Mouse (Mus musculus) spleen, adult 2 months (tissue): ENCODE results near the gene Atp10a. TPM values are rescaled to one million over a fixed set of nuclear protein-coding genes. Genes with fewer than 3 reads are reported as not detected.

Source experiments
- DNase-seq, 2 experiments: peaks; one replicate each; pipeline versions ENCODE4 v3.0.0 to v3.0.0-alpha.2; 2012 to 2021; ENCODE audit warnings: low spot score in 2 of 2, low read depth in 1 of 2
- H3K27ac ChIP-seq: fragments of 200-500 bp; 2 replicates; pipeline ENCODE4 v1.5.1; 2012; ENCODE audit warnings: low read length, inconsistent platforms; ENCODE audit not compliant: insufficient read depth
- H3K27me3 ChIP-seq: fragments of 200-500 bp; 2 replicates; pipeline ENCODE4 v1.6.1; 2012; ENCODE audit warnings: mild to moderate bottlenecking, moderate library complexity, low read length, inconsistent platforms; ENCODE audit not compliant: control insufficient read depth, insufficient read depth
- H3K36me3 ChIP-seq: fragments of 200-500 bp; 2 replicates; pipeline ENCODE4 v1.6.1; 2012; ENCODE audit warnings: mild to moderate bottlenecking, low read length, inconsistent platforms; ENCODE audit not compliant: control insufficient read depth, insufficient read depth
- H3K4me1 ChIP-seq: fragments of 200-500 bp; 2 replicates; pipeline ENCODE4 v1.6.1; 2011; ENCODE audit warnings: inconsistent platforms; ENCODE audit not compliant: control insufficient read depth, insufficient read depth, insufficient read length
- H3K4me3 ChIP-seq: fragments of 200-500 bp; 2 replicates; pipeline ENCODE4 v1.5.1; 2011; ENCODE audit warnings: mild to moderate bottlenecking, inconsistent platforms; ENCODE audit not compliant: insufficient read depth, insufficient read length; ENCODE audit errors: extremely low read depth
- CTCF ChIP-seq: fragments of 200-500 bp; IDR thresholded peaks from 2 replicates; pipeline ENCODE4 v1.5.1; 2011; ENCODE audit warnings: mild to moderate bottlenecking, inconsistent platforms; ENCODE audit not compliant: insufficient read depth, insufficient read length, insufficient replicate concordance; ENCODE audit errors: extremely low read depth
- POLR2A ChIP-seq: fragments of 200-500 bp; IDR thresholded peaks from 2 replicates; pipeline ENCODE4 v1.6.1; 2011; ENCODE audit warnings: low read depth, low read length, inconsistent platforms
- WGBS: fragments of 180-500 bp; shearing (Covaris S2); methylation state at CpG from one replicate; pipeline ENCODE4 v1.1.7; 2018; 5-methylcytosine and 5-hydroxymethylcytosine counted together
- polyA plus RNA-seq: library from polyadenylated mRNA; depleted of rRNA; stranded (reverse); fragments of >200 nt; gene quantifications from 2 replicates; pipeline ENCODE4 v1.2.3, GENCODE M21; 2012; rRNA removed

Atp10a gene
- polyA plus RNA-seq = 2.6 and 3.8 TPM in 2 replicates

DNA sequence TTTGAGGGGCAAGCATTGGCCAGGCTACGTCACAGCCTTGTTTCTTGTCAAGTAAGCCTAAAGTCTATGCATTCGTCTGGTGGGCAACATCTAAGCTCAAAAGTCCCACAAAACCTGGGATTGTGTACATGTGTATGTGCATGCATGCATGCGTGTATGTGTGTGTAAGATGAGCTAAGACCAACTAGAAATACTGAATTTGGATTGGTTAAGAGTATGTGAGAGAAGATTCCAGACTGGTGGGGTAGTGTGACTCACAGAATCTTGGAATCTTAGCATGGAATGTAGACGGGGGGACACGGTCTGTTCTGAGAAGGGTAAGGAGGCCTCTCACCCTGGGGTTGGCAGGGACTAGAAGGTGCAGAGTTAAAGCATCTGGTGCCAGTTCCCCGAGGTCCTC, at the start of gene Atp10a:
Atp10a (plus strand) TSS at position 301 of the 400 bp plus-strand sequence.
- DNase-seq = no peak
- H3K36me3 ChIP-seq = no peaks in the 10 kb centered on the region
- H3K4me3 ChIP-seq = no peak within 1 kb of the TSS
- 85% methylated on average over 6 of the region's 6 CpGs for WGBS
- no peaks in the 10 kb centered on the region for H3K27me3 ChIP-seq
- H3K27ac ChIP-seq = no peak within 1 kb of the TSS
- TF ChIP-seq CTCF (no peak), POLR2A (no peak)
- 0 out of 2 replicates have a peak, but pooled peaks cover 7% of the 10 kb centered on the region for H3K4me1 ChIP-seq

DNA sequence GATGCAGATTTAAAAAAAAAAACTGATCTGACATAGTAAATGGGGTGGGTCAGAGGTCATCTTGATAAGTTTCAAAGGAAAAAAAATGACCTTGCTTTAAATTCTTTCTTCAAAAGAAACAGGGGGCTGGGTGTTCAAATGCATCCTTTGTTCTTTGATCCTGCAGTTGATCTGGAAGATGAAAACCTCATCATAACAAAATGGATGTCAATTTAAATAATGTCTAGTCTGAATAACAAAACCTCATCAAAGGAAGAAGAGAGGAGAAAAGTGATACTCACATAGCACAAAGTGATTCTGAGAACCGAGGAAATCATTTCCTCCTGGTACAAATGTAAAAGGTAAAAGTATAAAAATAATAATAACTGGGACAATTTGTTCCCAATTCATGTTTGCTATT, 37.9 kb upstream of the Atp10a start:
- WGBS = 66% methylated on average over 1 of the region's 1 CpGs
- Histone ChIP-seq H3K4me1 (no peaks in the 10 kb centered on the region), H3K4me3 (no peak overlapping the region), H3K36me3 (no peaks in the 10 kb centered on the region), H3K27me3 (no peaks in the 10 kb centered on the region), H3K27ac (no peak overlapping the region)
- no peak for DNase-seq
- TF ChIP-seq CTCF (no peak), POLR2A (no peak)

DNA sequence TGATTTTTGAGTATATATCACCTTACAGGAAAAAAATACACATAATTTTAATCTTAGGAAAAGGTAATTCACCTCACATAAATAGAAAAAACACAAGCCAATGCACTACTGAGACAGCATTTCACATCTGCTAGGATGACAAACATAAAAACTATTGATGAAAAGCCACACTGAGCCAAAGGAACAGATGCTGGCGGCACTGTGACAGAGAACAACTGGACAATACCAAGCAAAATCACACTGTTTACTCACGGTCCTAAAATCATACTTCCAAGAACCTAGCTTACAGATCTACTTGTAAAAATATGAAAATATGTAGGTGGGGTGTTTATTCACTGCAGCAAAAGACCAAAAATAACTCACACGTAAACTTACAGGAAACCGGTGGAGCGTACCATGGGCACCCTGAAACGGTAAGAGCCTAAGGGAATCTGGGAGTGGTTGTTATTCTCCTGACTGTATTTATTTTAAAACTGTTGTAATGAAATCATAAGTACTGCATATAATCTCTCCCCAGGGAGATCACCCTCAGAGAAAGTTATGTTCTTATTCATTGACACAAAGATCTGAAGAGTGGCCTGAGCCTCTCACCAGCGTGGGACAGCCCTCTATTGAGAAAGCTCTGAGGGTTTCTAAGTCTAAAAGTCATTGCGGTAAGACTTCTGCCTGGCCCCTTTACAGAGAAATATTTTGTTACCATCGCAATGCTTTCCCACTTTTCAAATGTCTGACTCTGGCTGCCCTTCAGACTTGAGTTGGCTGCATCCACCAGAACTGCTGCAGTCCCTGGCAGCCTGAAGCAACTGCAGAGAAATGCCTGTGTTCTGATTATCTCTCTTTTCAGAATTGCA, 29.4 kb upstream of the Atp10a start:
- 20% methylated on average over 9 of the region's 9 CpGs for WGBS
- no peak for TF ChIP-seq CTCF
- no peak for TF ChIP-seq POLR2A
- no peak for DNase-seq

DNA sequence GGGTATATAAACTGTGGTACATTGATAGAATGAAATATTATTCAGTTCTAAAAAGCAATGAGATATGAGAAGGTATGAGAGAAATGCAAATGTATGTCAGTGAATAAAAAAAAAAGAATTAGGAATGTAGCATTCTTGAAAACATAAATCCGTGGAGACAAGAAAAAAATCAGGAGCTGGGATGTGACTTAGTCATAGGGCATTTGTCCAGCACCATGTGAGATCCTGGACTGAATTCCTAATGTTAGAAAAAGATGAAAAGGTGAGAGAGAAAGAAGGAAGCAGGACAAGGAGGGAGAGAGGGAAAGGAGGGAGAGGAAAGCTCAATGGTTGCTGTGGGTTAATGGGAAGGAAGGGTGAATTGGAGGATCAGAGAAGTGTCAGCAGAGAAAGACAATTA, 28.6 kb upstream of the Atp10a start:
- H3K27ac ChIP-seq = no peak overlapping the region
- 88% methylated on average over 1 of the region's 1 CpGs for WGBS
- H3K4me3 ChIP-seq = no peak overlapping the region
- no peaks in the 10 kb centered on the region for H3K27me3 ChIP-seq
- no peaks in the 10 kb centered on the region for H3K4me1 ChIP-seq
- DNase-seq = no peak
- TF ChIP-seq CTCF (no peak), POLR2A (no peak)
- H3K36me3 ChIP-seq = no peaks in the 10 kb centered on the region

More for the DNA sequence above, 29.4 kb upstream of the Atp10a start:
- Histone ChIP-seq H3K4me3 (no peak overlapping the region), H3K27ac (no peak overlapping the region), H3K27me3 (no peaks in the 10 kb centered on the region), H3K4me1 (no peaks in the 10 kb centered on the region), H3K36me3 (no peaks in the 10 kb centered on the region)

DNA sequence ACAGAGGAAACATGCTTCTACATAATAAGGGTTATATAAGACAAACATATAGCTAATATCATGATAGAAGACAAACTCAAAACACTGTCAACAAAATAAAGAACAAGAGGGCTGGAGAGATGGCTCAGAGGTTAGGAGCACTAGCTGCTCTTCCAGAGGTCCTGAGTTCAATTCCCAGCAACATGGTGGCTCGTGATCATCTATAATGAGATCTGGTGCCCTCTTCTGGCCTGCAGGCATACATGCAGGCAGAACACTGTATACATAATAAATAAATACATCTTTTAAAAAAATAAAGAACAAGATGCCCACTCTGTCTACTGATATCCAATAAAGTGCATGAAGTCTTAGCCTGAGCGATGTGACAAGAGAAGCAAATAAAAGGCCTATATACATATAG, 26.7 kb upstream of the Atp10a start:
- no peaks in the 10 kb centered on the region for H3K4me1 ChIP-seq
- 92% methylated on average over 2 of the region's 2 CpGs for WGBS
- H3K27me3 ChIP-seq = no peaks in the 10 kb centered on the region
- H3K27ac ChIP-seq = no peak overlapping the region
- H3K36me3 ChIP-seq = no peaks in the 10 kb centered on the region
- no peak overlapping the region for H3K4me3 ChIP-seq
- DNase-seq = no peak
- TF ChIP-seq POLR2A (no peak), CTCF (no peak)

DNA sequence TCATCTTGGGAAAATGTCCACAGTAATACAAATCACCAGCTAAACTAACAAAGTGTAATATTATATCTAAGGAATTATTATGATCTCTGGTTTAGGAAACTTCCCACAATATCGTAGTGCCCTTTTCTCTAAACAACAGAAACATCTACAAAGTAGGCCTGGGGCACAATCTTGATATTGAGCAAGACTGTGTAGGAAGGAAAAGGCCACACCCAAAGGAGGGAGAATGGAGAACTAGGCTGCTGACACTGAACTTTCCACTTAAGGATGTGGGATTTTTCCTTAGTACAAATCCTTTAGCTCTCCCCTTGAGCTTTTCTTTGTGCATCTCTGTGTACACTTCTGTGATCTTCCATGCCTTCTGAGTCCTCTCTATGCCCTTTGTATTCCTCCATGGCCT, 22.3 kb upstream of the Atp10a start:
- Histone ChIP-seq H3K27ac (no peak overlapping the region), H3K27me3 (no peaks in the 10 kb centered on the region), H3K4me1 (no peaks in the 10 kb centered on the region), H3K4me3 (no peak overlapping the region), H3K36me3 (no peaks in the 10 kb centered on the region)
- 72% methylated on average over 1 of the region's 1 CpGs for WGBS
- no peak for DNase-seq
- TF ChIP-seq POLR2A (no peak), CTCF (no peak)

DNA sequence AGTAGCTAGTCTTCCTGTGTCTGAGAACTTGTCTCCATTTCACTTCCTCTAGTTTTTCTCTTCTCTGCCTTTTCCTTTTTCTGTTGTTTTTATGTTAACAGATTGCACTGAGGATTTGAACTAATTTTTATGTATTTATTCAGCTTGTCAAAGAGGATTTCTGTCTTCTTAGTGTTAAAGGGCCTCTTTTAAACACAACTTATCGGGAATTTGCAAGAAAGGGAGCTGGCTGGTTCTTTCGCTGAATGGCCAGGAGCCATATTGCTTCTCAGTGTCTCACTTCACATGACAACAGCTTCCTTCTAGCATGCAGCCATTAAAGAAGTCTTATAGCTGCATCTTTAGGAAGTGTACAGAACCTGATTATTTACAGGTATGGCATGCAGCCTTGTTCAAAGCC, 16.3 kb upstream of the Atp10a start:
- Histone ChIP-seq H3K27ac (no peak overlapping the region), H3K4me3 (no peak overlapping the region), H3K36me3 (no peaks in the 10 kb centered on the region), H3K27me3 (no peaks in the 10 kb centered on the region), H3K4me1 (no peaks in the 10 kb centered on the region)
- DNase-seq = no peak
- TF ChIP-seq CTCF = no peak
- no peak for TF ChIP-seq POLR2A
- 94% methylated on average over 2 of the region's 2 CpGs for WGBS
